Mouse (Mus musculus) CH12.LX (cell line): ENCODE measurements at regions not wholly inside any gene's neighbourhood (a gene's known extent, or its start where the extent isn't known, plus 50 kb on each side); places are given as distances from the start of the nearest gene placed in this dataset.

ENCODE experiments used
- DNase-seq: peaks from one replicate; pipeline ENCODE4 v3.0.0-alpha.2; 2013; ENCODE audit errors: extremely low read depth
- H3K27ac ChIP-seq: 2 replicates; pipeline ENCODE4 v1.5.1; 2012; ENCODE audit warnings: low read depth, mild to moderate bottlenecking, control low read depth, moderate library complexity; ENCODE audit not compliant: insufficient read depth
- H3K27me3 ChIP-seq: replicated peaks from 2 replicates; pipeline ENCODE3; 2012; ENCODE audit warnings: inconsistent platforms
- H3K36me3 ChIP-seq, 2 experiments: replicated peaks in 1 of 2; 2 replicates each; pipeline versions ENCODE3 to v1.6.1; 2012; ENCODE audit warnings: inconsistent platforms in 1 of 2, low read length in 1 of 2, mild to moderate bottlenecking in 1 of 2, mixed read lengths in 1 of 2, moderate library complexity in 1 of 2; ENCODE audit not compliant: control insufficient read depth in 1 of 2, insufficient read depth in 1 of 2
- H3K4me1 ChIP-seq, 2 experiments: 2 replicates each; pipeline ENCODE4 v1.6.1; 2012; ENCODE audit warnings: inconsistent platforms in 1 of 2, moderate library complexity in 1 of 2; ENCODE audit not compliant: insufficient read depth in 2 of 2, control insufficient read depth in 1 of 2
- H3K4me2 ChIP-seq: 2 replicates; pipeline ENCODE4 v1.6.1; 2012; ENCODE audit warnings: low read depth, mild to moderate bottlenecking, control low read depth; ENCODE audit not compliant: poor library complexity, insufficient read depth, severe bottlenecking
- H3K4me3 ChIP-seq, 3 experiments: fragments of 150-350 bp in 1 of 3; sonication (generic) in 1 of 3; replicated peaks in 1 of 3; 2 replicates each; pipeline versions ENCODE3 to v1.5.1; 2011 to 2012; ENCODE audit warnings: low read depth in 2 of 3, low read length in 2 of 3, mild to moderate bottlenecking in 2 of 3, moderate library complexity in 2 of 3, control low read depth in 1 of 3, improper control_type of control experiment in 1 of 3, inconsistent platforms in 1 of 3, mixed read lengths in 1 of 3; ENCODE audit not compliant: poor library complexity in 1 of 3
- H3K79me2 ChIP-seq: replicated peaks from 2 replicates; pipeline ENCODE4 v1.6.1; 2012; ENCODE audit warnings: mild to moderate bottlenecking, moderate library complexity; ENCODE audit not compliant: control insufficient read depth, poor library complexity, insufficient read depth, severe bottlenecking; ENCODE audit errors: extremely low read depth
- H3K9ac ChIP-seq: 2 replicates; pipeline ENCODE4 v1.6.1; 2012; ENCODE audit warnings: low read depth, mild to moderate bottlenecking, control low read depth, moderate library complexity; ENCODE audit not compliant: insufficient read depth
- H3K9me3 ChIP-seq: replicated peaks from 2 replicates; pipeline ENCODE3; 2012; ENCODE audit warnings: low read length, inconsistent platforms, mixed read lengths
- BHLHE40 ChIP-seq: IDR thresholded peaks from 2 replicates; pipeline ENCODE4 v1.6.1; 2011; ENCODE audit warnings: mild to moderate bottlenecking, low read depth, low read length, improper control_type of control experiment
- CHD1 ChIP-seq: IDR thresholded peaks from 2 replicates; pipeline ENCODE4 v1.6.1; 2012; ENCODE audit warnings: low read depth, low read length, improper control_type of control experiment, inconsistent platforms
- CTCF ChIP-seq, 2 experiments: IDR thresholded peaks in 1 of 2; conservative IDR thresholded peaks in 1 of 2; 2 replicates each; pipeline ENCODE4 v1.5.1; 2011 to 2012; ENCODE audit warnings: low read depth in 2 of 2, low read length in 2 of 2, improper control_type of control experiment in 1 of 2, inconsistent platforms in 1 of 2, mild to moderate bottlenecking in 1 of 2, moderate library complexity in 1 of 2
- E2F4 ChIP-seq: IDR thresholded peaks from 2 replicates; pipeline ENCODE4 v1.6.1; 2011; ENCODE audit warnings: low read depth, low read length, improper control_type of control experiment; ENCODE audit not compliant: insufficient replicate concordance
- ETS1 ChIP-seq: conservative IDR thresholded peaks from 2 replicates; pipeline ENCODE4 v1.6.1; 2012; ENCODE audit warnings: low read depth, mild to moderate bottlenecking, inconsistent platforms, low read length, improper control_type of control experiment, moderate library complexity
- HCFC1 ChIP-seq: IDR thresholded peaks from 2 replicates; pipeline ENCODE4 v1.6.1; 2012; ENCODE audit warnings: low read depth, mild to moderate bottlenecking, inconsistent platforms, low read length, improper control_type of control experiment
- JUN ChIP-seq: IDR thresholded peaks from 2 replicates; pipeline ENCODE4 v1.6.1; 2011; ENCODE audit warnings: low read depth, mild to moderate bottlenecking, low read length, improper control_type of control experiment, moderate library complexity; ENCODE audit not compliant: insufficient read depth
- JUND ChIP-seq: conservative IDR thresholded peaks from 2 replicates; pipeline ENCODE4 v1.6.1; 2011; ENCODE audit warnings: low read depth, low read length, improper control_type of control experiment
- MAFK ChIP-seq: IDR thresholded peaks from 2 replicates; pipeline ENCODE4 v1.6.1; 2011; ENCODE audit warnings: low read length, improper control_type of control experiment; ENCODE audit not compliant: insufficient replicate concordance
- MEF2A ChIP-seq: IDR thresholded peaks from 2 replicates; pipeline ENCODE4 v1.6.1; 2014; ENCODE audit warnings: low read depth, mild to moderate bottlenecking, inconsistent platforms, low read length, improper control_type of control experiment, borderline replicate concordance
- MXI1 ChIP-seq: IDR thresholded peaks from 2 replicates; pipeline ENCODE4 v1.6.1; 2011; ENCODE audit warnings: mild to moderate bottlenecking, low read depth, low read length, improper control_type of control experiment
- MYC ChIP-seq: IDR thresholded peaks from 2 replicates; pipeline ENCODE4 v1.6.1; 2011; ENCODE audit warnings: low read depth, mild to moderate bottlenecking, improper control_type of control experiment, low read length
- NRF1 ChIP-seq: IDR thresholded peaks from 2 replicates; pipeline ENCODE4 v1.6.1; 2014; ENCODE audit warnings: low read depth, mild to moderate bottlenecking, inconsistent platforms, low read length, improper control_type of control experiment, moderate library complexity
- PAX5 ChIP-seq: IDR thresholded peaks from 2 replicates; pipeline ENCODE4 v1.6.1; 2012; ENCODE audit warnings: low read length, inconsistent platforms, mixed read lengths
- POLR2A ChIP-seq: IDR thresholded peaks from 2 replicates; pipeline ENCODE4 v1.6.1; 2011; ENCODE audit warnings: low read depth, mild to moderate bottlenecking, improper control_type of control experiment, low read length
- POLR2AphosphoS2 ChIP-seq: IDR thresholded peaks from 2 replicates; pipeline ENCODE4 v1.6.1; 2011; ENCODE audit warnings: low read depth, low read length, improper control_type of control experiment
- RAD21 ChIP-seq: IDR thresholded peaks from 2 replicates; pipeline ENCODE4 v1.6.1; 2011; ENCODE audit warnings: low read depth, mild to moderate bottlenecking, low read length, improper control_type of control experiment, moderate library complexity
- RCOR1 ChIP-seq: conservative IDR thresholded peaks from 2 replicates; pipeline ENCODE4 v1.6.1; 2012; ENCODE audit warnings: low read depth, mild to moderate bottlenecking, inconsistent platforms, low read length, improper control_type of control experiment
- SIN3A ChIP-seq: IDR thresholded peaks from 2 replicates; pipeline ENCODE4 v1.6.1; 2012; ENCODE audit warnings: low read length, improper control_type of control experiment, inconsistent platforms
- SMC3 ChIP-seq: IDR thresholded peaks from 2 replicates; pipeline ENCODE4 v1.6.1; 2011; ENCODE audit warnings: low read depth, low read length, improper control_type of control experiment
- TCF12 ChIP-seq: IDR thresholded peaks from 2 replicates; pipeline ENCODE4 v1.6.1; 2014; ENCODE audit warnings: low read depth, mild to moderate bottlenecking, inconsistent platforms, low read length, improper control_type of control experiment
- UBTF ChIP-seq: IDR thresholded peaks from 2 replicates; pipeline ENCODE4 v1.6.1; 2012; ENCODE audit warnings: low read depth, mild to moderate bottlenecking, inconsistent platforms, low read length, improper control_type of control experiment, moderate library complexity
- USF1 ChIP-seq: IDR thresholded peaks from 2 replicates; pipeline ENCODE4 v1.6.1; 2014; ENCODE audit warnings: low read depth, mild to moderate bottlenecking, inconsistent platforms, low read length, improper control_type of control experiment
- USF2 ChIP-seq: conservative IDR thresholded peaks from 2 replicates; pipeline ENCODE4 v1.6.1; 2011; ENCODE audit warnings: low read depth, low read length, improper control_type of control experiment
- ZC3H11A ChIP-seq: IDR thresholded peaks from 2 replicates; pipeline ENCODE4 v1.6.1; 2012; ENCODE audit warnings: low read depth, mild to moderate bottlenecking, inconsistent platforms, low read length, improper control_type of control experiment
- ZKSCAN1 ChIP-seq: IDR thresholded peaks from 2 replicates; pipeline ENCODE4 v1.6.1; 2012; ENCODE audit warnings: low read depth, inconsistent platforms, low read length, improper control_type of control experiment, borderline replicate concordance
- ZMIZ1 ChIP-seq: IDR thresholded peaks from 2 replicates; pipeline ENCODE4 v1.6.1; 2012; ENCODE audit warnings: low read depth, mild to moderate bottlenecking, inconsistent platforms, low read length, improper control_type of control experiment
- ZNF384 ChIP-seq: IDR thresholded peaks from 2 replicates; pipeline ENCODE4 v1.6.1; 2012; ENCODE audit warnings: low read depth, low read length, improper control_type of control experiment, inconsistent platforms
- dilution Hi-C: fragments of 300-500 bp; cut with MboI; formaldehyde crosslinking; loops from 2 replicates; pipeline ENCODE4 v1.14.3; 2020; ENCODE audit warnings: low sequenced_read_pairs; ENCODE audit not compliant: extremely low pct_unique_long_range_greater_than_20kb, extremely low pct_ligation_motif_present
- in situ Hi-C: fragments of 300-500 bp; cut with MboI; formaldehyde crosslinking; loops from 3 replicates; pipeline ENCODE4 v1.14.3; 2019; ENCODE audit warnings: low sequenced_read_pairs, low pct_ligation_motif_present, low pct_unique_long_range_greater_than_20kb, mixed read lengths

DNA sequence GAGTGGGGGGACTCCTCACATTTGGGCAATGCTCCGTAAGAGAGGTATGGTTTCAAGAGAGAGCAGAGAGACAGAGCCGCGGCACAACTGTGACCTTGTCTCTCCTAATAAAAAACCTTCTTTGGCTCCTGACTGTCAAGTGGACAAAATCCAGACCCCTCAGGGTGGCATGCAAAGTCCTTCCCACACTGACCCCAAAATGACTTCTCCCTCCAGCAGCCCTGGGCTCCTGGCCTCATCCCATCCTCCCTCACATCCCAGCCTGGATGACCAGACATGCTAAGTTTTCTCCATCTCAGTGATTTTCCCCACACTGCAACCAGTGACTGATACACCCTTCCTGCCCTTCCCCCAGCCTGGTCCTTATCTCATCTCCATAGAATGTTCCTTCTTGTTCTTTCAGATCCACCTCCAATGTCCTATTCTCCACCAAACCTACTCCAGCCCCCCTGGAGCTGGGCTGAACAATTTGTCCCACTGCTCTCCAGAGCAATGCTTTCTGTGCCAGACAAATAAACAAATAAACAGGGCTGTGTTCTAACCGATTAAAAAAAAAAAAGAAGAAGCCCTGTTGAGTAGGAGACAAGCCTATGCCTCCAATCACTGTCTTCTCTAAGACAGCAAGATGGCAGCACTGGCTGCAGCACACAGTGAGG is 75.7 kb upstream of the Zmiz1 start:
- Histone ChIP-seq H3K4me3 (no peak overlapping the region), H3K27me3 (no peaks in the 10 kb centered on the region), H3K9me3 (no peaks in the 10 kb centered on the region), H3K27ac (no peak overlapping the region), H3K9ac (no peak overlapping the region), H3K36me3 (peaks cover 0 to 6% of the 10 kb centered on the region in 2 experiments), H3K79me2 (no peaks in the 10 kb centered on the region), H3K4me1 (peaks cover 17 to 39% of the 10 kb centered on the region in 2 experiments), H3K4me2 (no peak overlapping the region)
- dilution Hi-C loops = no loop called here
- in situ Hi-C loops = no loop called here
- no peak for TF ChIP-seq MAFK
- TF ChIP-seq MEF2A = no peak
- TF ChIP-seq USF1 = no peak
- TF ChIP-seq UBTF = no peak
- TF ChIP-seq ZKSCAN1 = no peak
- TF ChIP-seq BHLHE40 = no peak
- TF ChIP-seq POLR2A = no peak
- no peak for TF ChIP-seq RAD21
- TF ChIP-seq RCOR1 = no peak
- TF ChIP-seq CHD1 = no peak
- TF ChIP-seq MXI1 = no peak
- no peak for TF ChIP-seq HCFC1
- TF ChIP-seq SMC3 = no peak
- TF ChIP-seq POLR2AphosphoS2 = no peak
- no peak for TF ChIP-seq MYC
- TF ChIP-seq TCF12 = no peak
- no peak for TF ChIP-seq NRF1
- TF ChIP-seq E2F4 = no peak
- TF ChIP-seq ETS1 = no peak
- no peak for TF ChIP-seq ZMIZ1
- DNase-seq = no peak

DNA sequence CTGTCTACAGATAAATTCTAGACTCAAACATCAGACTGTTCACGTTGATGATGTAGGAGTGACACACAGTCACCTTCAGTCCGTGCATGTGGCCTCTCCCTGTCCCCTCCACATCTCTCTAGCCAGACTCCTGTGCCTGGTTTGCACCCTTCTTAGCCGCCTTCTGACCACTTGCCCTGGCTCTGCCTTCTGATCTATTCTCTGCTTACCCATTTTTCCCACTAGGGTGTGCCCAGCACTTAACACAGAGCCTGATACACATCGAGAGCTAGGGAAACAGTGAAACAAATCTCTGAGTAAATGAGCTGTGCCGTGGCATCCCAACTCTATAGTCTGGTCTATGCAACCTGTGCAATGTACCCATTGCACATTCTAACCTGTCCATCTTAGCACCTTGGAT is 73.3 kb upstream of the Zmiz1 start:
- Histone ChIP-seq H3K79me2 (no peaks in the 10 kb centered on the region), H3K27ac (no peak overlapping the region), H3K4me2 (no peak overlapping the region), H3K36me3 (peaks cover 0 to 6% of the 10 kb centered on the region in 2 experiments), H3K9me3 (no peaks in the 10 kb centered on the region), H3K9ac (no peak overlapping the region), H3K4me1 (peaks cover 8 to 43% of the 10 kb centered on the region in 2 experiments), H3K27me3 (no peaks in the 10 kb centered on the region), H3K4me3 (no peak overlapping the region)
- dilution Hi-C loops = no loop called here
- in situ Hi-C loops = no loop called here
- no peak for DNase-seq
- peak; percentile 9; the same call in 1 of the 2 replicates for TF ChIP-seq ZC3H11A
- no peak for TF ChIP-seq MXI1
- TF ChIP-seq PAX5 = no peak
- TF ChIP-seq JUND = no peak
- no peak for TF ChIP-seq E2F4
- TF ChIP-seq RAD21 = peak; percentile 63
- TF ChIP-seq USF1 = no peak
- peak; percentile 69 for TF ChIP-seq SMC3
- TF ChIP-seq SIN3A = no peak
- TF ChIP-seq HCFC1 = no peak
- TF ChIP-seq CTCF (conservative IDR thresholded peaks at IDR 0.05 in 1 of 2, IDR thresholded peaks at IDR 0.05 in 1 of 2; ENCODE audit: low read depth in 2 of 2, low read length in 2 of 2) = peak in 1 of 2 experiments; percentile 60; a peak in 2 of 4 replicates
- TF ChIP-seq JUN = no peak
- no peak for TF ChIP-seq POLR2AphosphoS2
- TF ChIP-seq MYC = no peak
- no peak for TF ChIP-seq USF2
- TF ChIP-seq ZNF384 = no peak
